Mouse (Mus musculus): ENCODE measurements around the gene Filip1l. TPM values are rescaled to one million over a fixed set of nuclear protein-coding genes. Genes with fewer than 3 reads are reported as not detected.

Gene Filip1l
- polyA plus RNA-seq, 1 experiment from 2014 or later = 116 TPM

DNA sequence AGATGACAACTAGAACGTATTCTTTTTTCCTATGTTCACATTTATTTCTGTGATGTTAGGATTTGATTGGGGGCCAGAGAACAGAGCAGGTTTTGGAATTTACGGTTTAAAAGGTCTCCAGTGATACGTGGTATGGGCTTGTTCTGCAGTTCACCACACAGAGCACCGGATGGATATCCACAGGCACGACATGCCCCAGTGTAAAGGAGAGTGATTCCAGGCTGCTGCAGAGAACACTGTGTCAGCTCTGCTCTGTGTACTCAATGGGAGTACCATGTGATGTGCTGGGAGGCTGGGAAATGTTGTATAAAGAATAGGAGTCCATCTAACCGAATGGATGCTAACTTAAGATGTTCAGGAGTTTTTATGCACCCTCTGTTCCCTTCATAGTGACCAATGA lies 1.0 kb downstream of the Filip1l start:
- in situ Hi-C loops (cut with MboI; ENCODE audit: low pct_unique_long_range_greater_than_20kb) = no loop called here
- no peaks in the 10 kb centered on the region for H3K27me3 ChIP-seq
- TF ChIP-seq CTCF (IDR thresholded peaks at IDR 0.05) = no peak
- ChIA-PET POLR2A (no interaction called here), CTCF (no interaction called here)
- ATAC-seq (no peak), DNase-seq (ENCODE audit: low read depth, low spot score) (no peak)

GRCm38 (mm10) chr16:57356454-57356853 lies 3.6 kb downstream of the Filip1l start:
- no peaks in the 10 kb centered on the region for H3K27me3 ChIP-seq
- TF ChIP-seq CTCF (IDR thresholded peaks at IDR 0.05) = no peak
- CTCF ChIA-PET = no interaction called here
- POLR2A ChIA-PET = no interaction called here
- ATAC-seq (no peak), DNase-seq (ENCODE audit: low read depth, low spot score) (no peak)
- in situ Hi-C loops (cut with MboI; ENCODE audit: low pct_unique_long_range_greater_than_20kb) = no loop called here

- in situ Hi-C loops (cut with MboI; ENCODE audit: low pct_unique_long_range_greater_than_20kb) = no loop called here
- DNase-seq (ENCODE audit: low read depth, low spot score) (no peak), ATAC-seq (no peak)
- ChIA-PET CTCF (no interaction called here), POLR2A (no interaction called here)
- TF ChIP-seq CTCF (IDR thresholded peaks at IDR 0.05) = no peak
- H3K27me3 ChIP-seq = no peaks in the 10 kb centered on the region
These were observed 4.1 kb downstream of the Filip1l start for GRCm38 (mm10) chr16:57357011-57357410.

DNA sequence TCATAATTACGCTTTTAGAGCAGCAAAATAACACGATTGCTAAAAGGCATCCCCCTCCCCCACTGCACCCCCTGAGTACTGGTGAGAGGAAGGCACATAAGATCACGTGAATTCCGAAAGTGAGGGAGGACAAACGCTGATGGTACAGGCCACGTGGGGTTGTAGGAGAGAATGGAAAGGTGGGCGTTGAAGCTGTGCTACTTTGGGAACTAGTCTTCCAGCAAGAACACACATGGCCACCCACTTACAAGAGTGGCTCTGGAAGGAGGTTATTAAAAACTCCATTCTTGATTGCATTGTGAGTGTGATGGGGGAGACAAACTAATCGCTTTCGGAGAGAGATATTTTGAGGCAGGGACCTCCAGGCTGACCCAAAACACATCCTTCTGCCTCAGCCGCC lies 6.4 kb downstream of the Filip1l start:
- ATAC-seq = no peak
- DNase-seq (ENCODE audit: low read depth, low spot score) = no peak
- H3K27me3 ChIP-seq = no peaks in the 10 kb centered on the region
- ChIA-PET CTCF (no interaction called here), POLR2A (no interaction called here)
- in situ Hi-C loops (cut with MboI; ENCODE audit: low pct_unique_long_range_greater_than_20kb) = no loop called here
- TF ChIP-seq CTCF (IDR thresholded peaks at IDR 0.05) = no peak

- no peak for DNase-seq (ENCODE audit: low read depth, low spot score)
- no peak for ATAC-seq
- no peaks in the 10 kb centered on the region for H3K27me3 ChIP-seq
- POLR2A ChIA-PET = no interaction called here
- in situ Hi-C loops (cut with MboI; ENCODE audit: low pct_unique_long_range_greater_than_20kb) = no loop called here
- TF ChIP-seq CTCF (IDR thresholded peaks at IDR 0.05) = no peak
- CTCF ChIA-PET = no interaction called here
These were observed 7.9 kb downstream of the Filip1l start for GRCm38 (mm10) chr16:57360785-57361184.

DNA sequence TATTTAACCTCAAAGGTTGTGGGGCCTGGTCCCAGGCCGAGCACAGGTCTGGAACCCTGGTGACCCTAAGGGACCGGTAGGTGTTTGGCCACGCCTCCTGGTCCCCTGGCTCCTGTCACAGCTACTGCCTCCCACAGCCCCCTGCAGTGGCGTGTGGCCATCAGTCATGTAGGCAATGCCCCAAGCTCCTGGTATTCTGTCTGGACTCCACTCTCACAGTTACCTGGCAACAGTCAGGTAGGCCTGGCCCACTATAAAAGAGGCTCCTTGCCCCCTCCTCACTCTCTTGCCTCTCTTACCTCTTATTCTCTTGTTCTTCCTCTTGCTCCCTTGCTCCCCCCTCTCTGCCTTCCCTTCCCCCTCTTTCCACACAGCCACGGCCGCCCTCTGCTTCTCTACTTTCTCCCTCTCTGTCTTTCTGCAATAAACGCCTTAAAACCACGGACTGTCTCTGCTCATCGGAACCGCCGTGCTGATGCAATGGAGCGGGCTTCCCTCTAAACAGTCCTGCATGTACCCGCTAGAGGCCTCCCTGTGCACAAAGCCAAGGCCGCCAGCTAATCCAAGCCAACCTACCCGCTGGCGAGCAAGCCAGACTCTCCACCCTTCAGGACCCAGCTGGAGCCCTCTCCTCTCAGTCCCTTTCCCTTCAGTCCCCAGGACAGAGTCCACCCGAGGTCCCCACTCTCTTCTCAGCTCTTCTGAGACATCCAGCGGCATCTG lies 9.9 kb downstream of the Filip1l start:
- in situ Hi-C loops (cut with MboI; ENCODE audit: low pct_unique_long_range_greater_than_20kb) = no loop called here
- ATAC-seq (no peak), DNase-seq (ENCODE audit: low read depth, low spot score) (no peak)
- no peak for TF ChIP-seq CTCF (IDR thresholded peaks at IDR 0.05)
- POLR2A ChIA-PET = no interaction called here
- CTCF ChIA-PET = no interaction called here
- no peaks in the 10 kb centered on the region for H3K27me3 ChIP-seq

DNA sequence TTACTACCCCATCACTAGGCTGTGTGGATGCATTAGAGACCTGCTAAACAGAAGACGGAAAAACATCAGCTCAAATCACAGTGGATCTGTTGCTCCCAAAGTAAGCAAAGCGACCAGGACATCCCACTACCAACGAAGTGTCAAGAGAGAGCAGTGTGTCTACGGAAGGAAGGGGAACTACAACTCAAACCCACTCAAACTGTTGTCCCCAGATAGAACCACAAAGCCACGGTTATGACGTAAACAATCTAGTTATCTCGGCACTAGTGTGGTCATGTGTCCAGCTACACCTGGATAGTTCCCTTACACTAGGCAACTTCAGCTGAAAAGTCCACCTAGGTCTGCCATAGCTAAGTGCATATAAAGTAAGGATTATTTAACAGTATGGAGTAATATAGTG lies 11.6 kb downstream of the Filip1l start:
- CTCF ChIA-PET = interaction anchor here (1.2 to 1.5 kb wide), 2 partner anchors 20 to 34 kb away, joined by 3 to 5 read pairs; no protein-coding TSS in a partner anchor

DNA sequence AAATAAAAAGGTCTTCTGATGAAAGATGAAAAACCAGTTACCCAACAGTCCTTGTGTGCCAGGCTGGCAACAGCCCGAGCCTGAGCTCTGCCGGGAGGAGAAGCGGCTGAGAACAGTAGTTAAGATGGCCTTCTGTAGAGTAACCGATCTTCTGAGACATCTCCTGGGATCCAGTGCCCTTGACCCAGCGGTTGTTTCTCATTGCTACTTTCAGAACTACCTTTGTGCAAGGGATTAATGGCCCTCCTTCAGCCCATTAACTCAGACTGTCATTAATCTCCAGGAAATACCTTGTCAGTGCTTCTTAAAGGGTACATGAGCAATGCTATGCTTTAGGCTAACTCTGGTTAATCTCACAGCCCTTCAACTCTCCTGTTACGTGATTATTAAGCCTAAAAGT lies 13.2 kb downstream of the Filip1l start:
- POLR2A ChIA-PET = no interaction called here
- in situ Hi-C loops (cut with MboI; ENCODE audit: low pct_unique_long_range_greater_than_20kb) = no loop called here
- CTCF ChIA-PET = interaction anchor here (0.9 kb wide), 1 partner anchor 33 kb away, joined by 4 read pairs; no protein-coding TSS in a partner anchor

More for the DNA sequence above, 11.6 kb downstream of the Filip1l start:
- no peak for TF ChIP-seq CTCF (IDR thresholded peaks at IDR 0.05)
- H3K27me3 ChIP-seq = no peaks in the 10 kb centered on the region
- no peak for DNase-seq (ENCODE audit: low read depth, low spot score)
- in situ Hi-C loops (cut with MboI; ENCODE audit: low pct_unique_long_range_greater_than_20kb) = no loop called here
- POLR2A ChIA-PET = no interaction called here
- no peak for ATAC-seq

GRCm38 (mm10) chr16:57366941-57367694 lies 14.2 kb downstream of the Filip1l start:
- POLR2A ChIA-PET = no interaction called here
- peak; percentile 72 for ATAC-seq
- in situ Hi-C loops (cut with MboI; ENCODE audit: low pct_unique_long_range_greater_than_20kb) = no loop called here
- TF ChIP-seq CTCF (IDR thresholded peaks at IDR 0.05) = no peak
- H3K27me3 ChIP-seq = no peaks in the 10 kb centered on the region
- DNase-seq (ENCODE audit: low read depth, low spot score) = peak; percentile 42
- CTCF ChIA-PET = interaction anchor here (0.8 to 1.6 kb wide), 4 partner anchors 16 to 123 kb away, joined by 3 to 6 read pairs (median 4); no protein-coding TSS in a partner anchor

More for the DNA sequence above, 13.2 kb downstream of the Filip1l start:
- DNase-seq (ENCODE audit: low read depth, low spot score) (no peak), ATAC-seq (peak; percentile 29)
- H3K27me3 ChIP-seq = no peaks in the 10 kb centered on the region
- no peak for TF ChIP-seq CTCF (IDR thresholded peaks at IDR 0.05)

- DNase-seq (ENCODE audit: low read depth, low spot score) (no peak), ATAC-seq (no peak)
- no peak for TF ChIP-seq CTCF (IDR thresholded peaks at IDR 0.05)
- H3K27me3 ChIP-seq = no peaks in the 10 kb centered on the region
- POLR2A ChIA-PET = no interaction called here
- in situ Hi-C loops (cut with MboI; ENCODE audit: low pct_unique_long_range_greater_than_20kb) = no loop called here
- CTCF ChIA-PET = no interaction called here
These were observed 17.1 kb downstream of the Filip1l start for GRCm38 (mm10) chr16:57369846-57370496.

DNA sequence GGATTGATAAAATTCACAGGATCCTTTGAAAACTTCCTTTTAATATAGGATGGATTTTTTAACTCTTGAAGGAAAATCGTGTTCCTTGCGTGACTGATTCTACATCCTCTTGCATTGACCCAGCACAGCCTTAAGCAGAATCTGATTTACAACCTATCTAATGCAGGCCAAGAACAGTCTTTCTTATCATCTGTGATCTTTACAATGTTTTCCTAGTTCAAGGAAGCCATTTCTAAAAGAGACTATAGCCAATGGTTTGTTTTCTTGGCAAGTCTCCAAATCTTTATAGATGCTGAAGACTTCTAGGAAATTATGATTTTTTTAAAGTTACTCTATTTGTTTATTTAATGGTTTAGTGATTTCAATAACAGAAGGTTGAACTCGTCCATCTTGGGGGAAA lies 19.3 kb downstream of the Filip1l start:
- ChIA-PET CTCF (no interaction called here), POLR2A (no interaction called here)
- no peak for DNase-seq (ENCODE audit: low read depth, low spot score)
- in situ Hi-C loops (cut with MboI; ENCODE audit: low pct_unique_long_range_greater_than_20kb) = no loop called here
- ATAC-seq = no peak
- H3K27me3 ChIP-seq = no peaks in the 10 kb centered on the region
- no peak for TF ChIP-seq CTCF (IDR thresholded peaks at IDR 0.05)
